Mouse (Mus musculus) G1E (cell line): Measurements from ENCODE around the gene Cyb5b.

ENCODE experiments used
- CTCF ChIP-seq: IDR thresholded peaks from 2 replicates; pipeline ENCODE4 v1.5.1; 2012; ENCODE audit warnings: low read depth, low read length, inconsistent platforms, mixed read lengths
- TAL1 ChIP-seq: conservative IDR thresholded peaks from 2 replicates; pipeline ENCODE4 v1.6.1; 2012; ENCODE audit warnings: low read depth, low read length, inconsistent platforms, mixed read lengths

DNA sequence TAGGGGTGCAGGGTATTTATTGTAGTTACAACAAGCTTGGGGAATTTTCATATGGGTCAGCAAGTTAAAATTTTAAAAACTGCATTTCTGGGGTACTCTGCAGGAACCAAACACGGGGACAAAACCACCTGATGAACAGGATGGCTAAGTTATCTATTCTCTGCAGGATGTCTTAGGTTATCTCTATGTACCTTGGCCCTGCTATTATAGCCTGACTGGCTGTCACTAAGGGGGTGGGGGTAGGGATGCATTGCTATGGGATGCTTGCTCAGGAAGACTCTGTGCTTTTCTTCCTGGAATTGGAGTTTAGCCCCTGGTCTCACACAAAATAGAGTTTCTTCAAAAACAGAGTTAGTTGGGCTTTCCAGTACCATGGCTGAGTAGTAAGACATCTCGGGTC, 83.3 kb downstream of the Cyb5b start:
- no peak for TF ChIP-seq CTCF
- no peak for TF ChIP-seq TAL1
